Mouse (Mus musculus): ENCODE measurements around the gene Nle1. TPM values are rescaled to one million over a fixed set of nuclear protein-coding genes. Genes with fewer than 3 reads are reported as not detected.

The Nle1 gene
- total and polyA plus RNA-seq, 2 experiments from 2014 or later: 28.7 to 30.1 TPM

- H3K27me3 ChIP-seq (ENCODE audit: insufficient read depth, low read length): peaks cover 8% of the 10 kb centered on the region; the same call in 1 of the 2 replicates
- peak overlapping the region; percentile 52 for H3K9ac ChIP-seq (replicated peaks; ENCODE audit: low read length, poor library complexity, severe bottlenecking)
- ATAC-seq (ENCODE audit: low FRiP score) (peak; percentile 44; the same call in 1 of the 2 replicates), DNase-seq (ENCODE audit: low spot score) (peak; percentile 14)
- 6% methylated on average over 30 of the region's 31 CpGs for WGBS
- TF ChIP-seq CTCF (IDR thresholded peaks at IDR 0.05): no peak
- H3K4me1 ChIP-seq (ENCODE audit: insufficient read depth, low read length): no peaks in the 10 kb centered on the region
- peak overlapping the region; percentile 57 for H3K4me3 ChIP-seq (ENCODE audit: low read depth, low read length)
- no peaks in the 10 kb centered on the region for H3K36me3 ChIP-seq (ENCODE audit: insufficient read depth, low read length)
- H3K4me2 ChIP-seq (ENCODE audit: low read depth, low read length, poor library complexity, severe bottlenecking): peak overlapping the region; percentile 92
- H3K9me3 ChIP-seq (ENCODE audit: low read length): no peaks in the 10 kb centered on the region
- H3K27ac ChIP-seq (ENCODE audit: low read depth, low read length): peak overlapping the region; percentile 18
Observed at GRCm38 (mm10) chr11:82889524-82890341, 18.5 kb downstream of the Nle1 start.

GRCm38 (mm10) chr11:82888491-82888946, 19.7 kb downstream of the Nle1 start:
- no peak overlapping the region for H3K4me3 ChIP-seq (ENCODE audit: low read depth, low read length)
- TF ChIP-seq CTCF (IDR thresholded peaks at IDR 0.05): no peak
- no peaks in the 10 kb centered on the region for H3K9me3 ChIP-seq (ENCODE audit: low read length)
- H3K4me1 ChIP-seq (ENCODE audit: insufficient read depth, low read length): no peaks in the 10 kb centered on the region
- DNase-seq (ENCODE audit: low spot score) (peak; percentile 80), ATAC-seq (ENCODE audit: low FRiP score) (no peak)
- peaks cover 8% of the 10 kb centered on the region; the same call in 1 of the 2 replicates for H3K27me3 ChIP-seq (ENCODE audit: insufficient read depth, low read length)
- 66% methylated on average over 10 of the region's 10 CpGs for WGBS
- H3K36me3 ChIP-seq (ENCODE audit: insufficient read depth, low read length): no peaks in the 10 kb centered on the region
- no peak overlapping the region for H3K4me2 ChIP-seq (ENCODE audit: low read depth, low read length, poor library complexity, severe bottlenecking)
- no peak overlapping the region for H3K27ac ChIP-seq (ENCODE audit: low read depth, low read length)
- no peak overlapping the region for H3K9ac ChIP-seq (replicated peaks; ENCODE audit: low read length, poor library complexity, severe bottlenecking)

GRCm38 (mm10) chr11:82886559-82886958, 21.7 kb downstream of the Nle1 start:
- H3K9ac ChIP-seq (replicated peaks; ENCODE audit: low read length, poor library complexity, severe bottlenecking): no peak overlapping the region
- peak; percentile 62 for TF ChIP-seq CTCF (IDR thresholded peaks at IDR 0.05)
- 89% methylated on average over 3 of the region's 3 CpGs for WGBS
- no peaks in the 10 kb centered on the region for H3K36me3 ChIP-seq (ENCODE audit: insufficient read depth, low read length)
- no peak for DNase-seq (ENCODE audit: low spot score)
- ATAC-seq (ENCODE audit: low FRiP score): no peak
- no peak overlapping the region for H3K4me3 ChIP-seq (ENCODE audit: low read depth, low read length)
- no peaks in the 10 kb centered on the region for H3K4me1 ChIP-seq (ENCODE audit: insufficient read depth, low read length)
- H3K27me3 ChIP-seq (ENCODE audit: insufficient read depth, low read length): peaks cover 2% of the 10 kb centered on the region; the same call in 1 of the 2 replicates
- no peaks in the 10 kb centered on the region for H3K9me3 ChIP-seq (ENCODE audit: low read length)
- no peak overlapping the region for H3K4me2 ChIP-seq (ENCODE audit: low read depth, low read length, poor library complexity, severe bottlenecking)
- H3K27ac ChIP-seq (ENCODE audit: low read depth, low read length): no peak overlapping the region

GRCm38 (mm10) chr11:82883180-82883579, 25.0 kb downstream of the Nle1 start:
- ATAC-seq (ENCODE audit: low FRiP score): no peak
- Histone ChIP-seq H3K4me3 (ENCODE audit: low read depth, low read length) (no peak overlapping the region), H3K4me2 (ENCODE audit: low read depth, low read length, poor library complexity, severe bottlenecking) (no peak overlapping the region), H3K27ac (ENCODE audit: low read depth, low read length) (no peak overlapping the region), H3K27me3 (ENCODE audit: insufficient read depth, low read length) (no peaks in the 10 kb centered on the region), H3K9me3 (ENCODE audit: low read length) (no peaks in the 10 kb centered on the region), H3K9ac (replicated peaks; ENCODE audit: low read length, poor library complexity, severe bottlenecking) (no peak overlapping the region), H3K4me1 (ENCODE audit: insufficient read depth, low read length) (no peaks in the 10 kb centered on the region), H3K36me3 (ENCODE audit: insufficient read depth, low read length) (no peaks in the 10 kb centered on the region)
- WGBS: 72% methylated on average over 8 of the region's 8 CpGs
- no peak for DNase-seq (ENCODE audit: low spot score)
- TF ChIP-seq CTCF (IDR thresholded peaks at IDR 0.05): no peak

- no peaks in the 10 kb centered on the region for H3K36me3 ChIP-seq (ENCODE audit: insufficient read depth, low read length)
- H3K9ac ChIP-seq (replicated peaks; ENCODE audit: low read length, poor library complexity, severe bottlenecking): no peak overlapping the region
- no peak overlapping the region for H3K4me3 ChIP-seq (ENCODE audit: low read depth, low read length)
- 82% methylated on average over 7 of the region's 7 CpGs for WGBS
- H3K4me1 ChIP-seq (ENCODE audit: insufficient read depth, low read length): no peaks in the 10 kb centered on the region
- TF ChIP-seq CTCF (IDR thresholded peaks at IDR 0.05): no peak
- H3K4me2 ChIP-seq (ENCODE audit: low read depth, low read length, poor library complexity, severe bottlenecking): no peak overlapping the region
- ATAC-seq (ENCODE audit: low FRiP score) (no peak), DNase-seq (ENCODE audit: low spot score) (no peak)
- no peaks in the 10 kb centered on the region for H3K27me3 ChIP-seq (ENCODE audit: insufficient read depth, low read length)
- H3K9me3 ChIP-seq (ENCODE audit: low read length): no peaks in the 10 kb centered on the region
- no peak overlapping the region for H3K27ac ChIP-seq (ENCODE audit: low read depth, low read length)
Observed at GRCm38 (mm10) chr11:82877726-82878344, 30.4 kb downstream of the Nle1 start.

GRCm38 (mm10) chr11:82875631-82876030, 32.6 kb downstream of the Nle1 start:
- no peaks in the 10 kb centered on the region for H3K27me3 ChIP-seq (ENCODE audit: insufficient read depth, low read length)
- no peak overlapping the region for H3K27ac ChIP-seq (ENCODE audit: low read depth, low read length)
- H3K4me3 ChIP-seq (ENCODE audit: low read depth, low read length): no peak overlapping the region
- no peak overlapping the region for H3K9ac ChIP-seq (replicated peaks; ENCODE audit: low read length, poor library complexity, severe bottlenecking)
- ATAC-seq (ENCODE audit: low FRiP score): no peak
- no peaks in the 10 kb centered on the region for H3K36me3 ChIP-seq (ENCODE audit: insufficient read depth, low read length)
- no peak for TF ChIP-seq CTCF (IDR thresholded peaks at IDR 0.05)
- H3K4me2 ChIP-seq (ENCODE audit: low read depth, low read length, poor library complexity, severe bottlenecking): no peak overlapping the region
- 91% methylated on average over 5 of the region's 5 CpGs for WGBS
- no peak for DNase-seq (ENCODE audit: low spot score)
- no peaks in the 10 kb centered on the region for H3K4me1 ChIP-seq (ENCODE audit: insufficient read depth, low read length)
- H3K9me3 ChIP-seq (ENCODE audit: low read length): no peaks in the 10 kb centered on the region
